Mouse (Mus musculus) heart, adult 18-20 months (tissue): ENCODE measurements around the gene Slc7a11. TPM values are rescaled to one million over a fixed set of nuclear protein-coding genes. Genes with fewer than 3 reads are reported as not detected.
"Not testable (repeated sequence)": the region's sequence is repeated elsewhere in the genome, so short reads cannot be mapped to it uniquely, and the experiment has no call there.

Experiments
- DNase-seq, 2 experiments: peaks; one replicate each; pipeline ENCODE4 v3.0.0; 2021 to 2022; ENCODE audit warnings: mixed read lengths in 1 of 2
- long read RNA-seq, 2 experiments: library from polyadenylated mRNA; stranded (forward); transcript quantifications; one replicate each; pipeline ENCODE4 v2.0.0; 2021
- total RNA-seq, 2 experiments: library from RNA; stranded (reverse); gene quantifications; 2 replicates each; pipeline ENCODE4 v1.2.3; 2021

The Slc7a11 gene
- total RNA-seq: under 1 TPM in 1 of 2 experiments, not detected in 1; 0.26 TPM
- long read RNA-seq, experiment 1, partial matches to known transcripts: 0 of 1 reads
- long read RNA-seq, experiment 1, other reads (novel, unspliced or antisense): 1 of 1 reads
- long read RNA-seq, experiment 2: 0 reads

GRCm38 (mm10) chr3:50443421-50443916, at the start of gene Slc7a11:
Slc7a11 (minus strand) TSS chr3:50443614.
- DNase-seq: peak in 1 of 2 experiments; percentile 10

- DNase-seq: no peak
These were observed 48.3 kb upstream of the Slc7a11 start for GRCm38 (mm10) chr3:50491678-50492077.

GRCm38 (mm10) chr3:50484076-50484475, 40.7 kb upstream of the Slc7a11 start:
- no peak for DNase-seq

- DNase-seq: no peak
These were observed 18.8 kb upstream of the Slc7a11 start for GRCm38 (mm10) chr3:50462223-50462622.

GRCm38 (mm10) chr3:50457136-50457535, 13.7 kb upstream of the Slc7a11 start:
- DNase-seq: no peak

GRCm38 (mm10) chr3:50456564-50456963, 13.2 kb upstream of the Slc7a11 start:
- no peak for DNase-seq

DNA sequence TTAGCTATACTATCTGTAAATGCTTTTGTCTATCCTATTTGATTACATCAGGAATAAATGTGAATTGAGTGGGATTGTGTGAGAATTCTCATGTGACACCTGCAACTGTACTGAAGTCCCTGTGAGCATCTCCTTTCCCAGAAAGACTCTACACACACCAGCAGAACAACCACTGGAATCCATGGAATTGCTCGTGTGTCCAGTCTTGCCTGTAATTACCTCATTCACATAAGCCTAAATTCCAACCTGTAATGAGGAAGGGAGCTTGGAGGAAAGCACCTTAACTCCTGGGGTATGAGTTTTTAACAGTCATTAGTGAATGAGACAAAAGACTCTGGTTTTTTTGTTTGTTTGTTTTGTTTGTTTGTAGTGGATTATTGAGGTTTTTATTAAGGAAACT, 12.6 kb upstream of the Slc7a11 start:
- no peak for DNase-seq

- DNase-seq: no peak
These were observed 1.8 kb upstream of the Slc7a11 start for GRCm38 (mm10) chr3:50445050-50445775.

- DNase-seq: no peak
These were observed 528 bp upstream of the Slc7a11 start for GRCm38 (mm10) chr3:50443942-50444341.

DNA sequence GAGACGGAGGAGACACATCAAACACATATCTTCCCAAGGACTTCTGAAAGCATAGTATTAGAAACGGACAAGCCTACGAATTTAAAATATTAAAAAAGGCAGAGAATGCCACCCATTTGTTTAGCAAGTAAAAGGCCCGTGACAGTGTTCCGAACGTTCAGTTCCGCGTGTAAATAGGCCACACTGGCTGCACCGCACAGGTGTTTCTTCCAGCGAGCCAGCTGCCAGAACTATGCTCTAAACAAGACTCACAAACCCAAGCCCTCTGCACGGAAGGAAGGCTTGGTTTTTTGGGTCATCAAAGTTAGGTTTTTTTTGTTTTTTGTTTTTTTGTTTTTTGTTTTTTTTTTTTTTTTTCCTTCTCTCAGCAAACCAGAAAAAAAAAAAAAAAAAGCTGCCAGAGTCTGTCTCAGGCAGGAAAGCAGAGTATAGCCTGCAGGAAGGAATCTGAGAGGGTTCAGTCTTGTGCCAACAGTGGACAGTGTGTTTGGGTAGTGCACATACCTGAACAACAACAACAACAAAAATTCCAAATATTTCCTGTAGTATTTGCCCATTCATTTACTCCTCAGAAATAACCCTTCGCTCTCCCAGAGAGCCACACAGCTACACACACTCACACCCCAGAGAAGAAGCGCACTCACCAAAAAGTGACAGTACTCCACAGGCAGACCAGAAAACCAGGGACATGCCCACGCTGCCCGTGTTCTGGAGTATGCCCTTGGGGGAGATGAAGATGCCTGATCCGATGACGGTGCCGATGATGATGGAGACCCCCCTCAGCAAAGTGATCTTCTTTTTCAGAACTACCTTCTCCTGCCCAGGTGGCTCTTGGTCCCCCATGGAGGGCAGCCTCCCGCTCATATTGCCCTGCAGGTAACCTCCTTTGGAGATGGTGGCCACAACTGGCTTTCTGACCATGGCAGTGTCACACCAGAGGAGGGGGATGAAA, 797 bp downstream of the Slc7a11 start:
- DNase-seq: no peak

GRCm38 (mm10) chr3:50441330-50441729, 2.1 kb downstream of the Slc7a11 start:
- DNase-seq: no peak

DNA sequence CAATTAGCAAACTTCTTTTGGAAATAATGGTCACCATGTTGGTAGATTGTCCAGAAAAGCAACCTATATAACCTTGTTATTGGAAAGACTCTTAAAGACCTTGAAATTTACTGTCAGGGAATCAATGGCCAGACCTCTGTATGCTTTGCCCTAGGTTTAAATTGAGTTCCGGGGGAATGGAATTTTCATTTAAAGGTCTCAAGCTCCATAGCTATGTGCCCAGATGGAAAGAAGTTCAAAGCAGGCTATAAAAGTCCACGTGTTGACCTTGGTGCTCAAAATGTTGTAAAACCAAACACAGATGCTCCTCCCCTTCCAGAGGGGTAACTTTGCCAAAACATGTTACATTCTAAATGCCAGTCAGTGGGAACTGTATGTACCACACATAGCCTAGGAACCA, 3.0 kb downstream of the Slc7a11 start:
- DNase-seq: no peak

DNA sequence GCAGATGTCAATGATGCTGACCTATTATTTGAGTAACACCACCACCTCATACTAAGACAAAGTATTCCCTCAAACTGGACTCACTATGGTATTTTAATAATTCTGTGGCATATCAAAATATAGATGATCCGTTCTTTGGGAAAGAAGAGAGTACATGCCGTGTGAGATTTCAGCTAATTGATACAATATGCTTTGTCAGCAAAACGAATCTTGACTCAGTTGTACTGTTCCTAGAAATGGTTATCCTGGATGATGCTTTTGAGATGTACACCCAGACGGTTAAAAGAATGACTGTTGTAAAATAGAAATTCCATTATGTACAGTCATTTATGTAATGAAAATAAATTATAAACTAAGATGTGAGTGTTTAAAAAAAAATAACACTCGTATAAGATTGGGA, 4.0 kb downstream of the Slc7a11 start:
- no peak for DNase-seq

- DNase-seq: no peak
These were observed 4.7 kb downstream of the Slc7a11 start for GRCm38 (mm10) chr3:50438520-50439253.

DNA sequence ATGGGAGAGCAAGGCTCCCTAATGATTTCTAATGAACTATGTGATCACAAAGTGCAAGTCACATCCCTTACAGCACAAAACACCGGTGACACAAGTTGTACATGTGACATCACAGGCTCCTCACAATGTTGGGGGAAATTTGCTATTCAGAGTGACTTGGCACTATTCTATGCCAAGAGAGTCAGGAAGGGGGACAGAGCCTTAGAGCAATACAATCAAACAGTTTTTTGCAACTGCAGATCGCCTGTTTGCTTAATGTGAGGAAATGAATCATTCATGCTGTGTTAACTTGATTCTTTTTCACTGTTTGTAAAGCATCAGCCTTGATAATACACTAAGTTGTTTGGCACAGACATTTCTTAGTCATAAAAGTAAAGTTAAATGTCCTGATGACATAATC, 5.3 kb downstream of the Slc7a11 start:
- DNase-seq: not testable (repeated sequence)

GRCm38 (mm10) chr3:50436409-50436808, 7.0 kb downstream of the Slc7a11 start:
- DNase-seq: not testable (repeated sequence)

GRCm38 (mm10) chr3:50433831-50434230, 9.6 kb downstream of the Slc7a11 start:
- no peak for DNase-seq

- no peak for DNase-seq
These were observed 12.6 kb downstream of the Slc7a11 start for GRCm38 (mm10) chr3:50430811-50431210.

DNA sequence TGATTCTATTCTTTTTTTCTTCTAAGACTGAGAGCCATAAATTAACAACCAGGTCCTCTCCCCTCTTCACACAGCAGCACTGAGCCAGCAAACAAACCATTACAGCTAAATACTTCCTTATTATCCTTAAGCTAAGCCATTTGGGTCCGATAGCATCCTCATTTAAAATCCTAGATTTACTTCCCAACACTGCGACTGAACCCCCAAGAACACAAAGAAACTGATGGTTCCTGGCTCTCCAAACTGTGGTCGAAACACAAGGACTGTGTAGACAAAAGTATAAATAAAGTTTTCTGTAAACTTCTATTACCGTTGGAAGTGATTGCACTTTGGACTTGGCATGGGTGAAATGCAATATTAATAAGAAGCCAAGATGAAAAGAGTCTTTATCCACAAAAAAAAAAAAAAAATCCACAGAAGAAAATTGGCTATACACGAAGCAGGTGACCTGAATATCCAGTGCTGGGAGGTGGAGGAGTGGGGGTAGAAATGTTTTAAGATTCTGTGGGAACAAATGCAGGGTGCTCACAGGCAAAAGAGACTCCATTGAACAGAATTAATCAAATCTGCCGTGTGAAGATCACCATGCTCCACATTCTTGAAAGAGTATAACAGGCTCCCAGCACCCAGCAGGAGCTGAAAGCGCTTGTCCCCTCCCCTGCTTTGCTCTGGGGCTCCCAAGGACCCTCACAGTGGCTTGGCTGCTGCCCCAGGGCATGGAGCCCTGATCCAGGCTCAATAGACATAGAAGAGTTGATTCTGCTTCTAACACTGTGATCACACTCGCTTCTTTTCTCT, 21.7 kb downstream of the Slc7a11 start:
- no peak for DNase-seq

DNA sequence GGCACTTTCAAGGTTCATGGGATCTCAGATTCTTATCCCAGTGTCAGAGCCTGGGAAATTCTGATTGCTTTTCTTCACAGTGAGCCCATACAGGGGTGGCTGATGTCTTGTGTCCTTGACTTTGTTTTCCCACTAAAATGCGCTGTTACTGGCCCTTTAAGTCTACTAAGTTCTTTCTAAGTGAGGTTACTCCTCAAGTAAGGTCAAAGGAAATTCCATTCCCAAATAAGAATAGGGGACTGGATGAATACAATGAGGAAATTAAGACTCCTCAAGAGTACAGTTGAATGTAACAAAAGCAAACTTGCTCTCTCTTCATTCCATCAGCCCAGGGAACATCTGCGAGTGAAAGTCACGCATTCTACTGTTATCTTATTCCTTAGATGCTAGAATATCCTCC, 24.3 kb downstream of the Slc7a11 start:
- no peak for DNase-seq

- DNase-seq: no peak
These were observed 36.6 kb downstream of the Slc7a11 start for GRCm38 (mm10) chr3:50406771-50407170.
